ENCODE assay signal across 19 mouse cellular contexts in genomic region chr2:35859708-35860393, GRCm38 (mm10).
DNase-seq lines count a peak whose midpoint lies in the region; ATAC-seq and TF ChIP-seq lines count a peak whose summit lies in the region.
"Had no signal": no experiment of that assay in that cellular context is flagged by ENCODE, and none has a peak within 500 bp of the region (broad histone marks: within the 10 kb centered on the region; RNA-seq: fewer than 3 reads in every experiment).

No protein-coding gene starts in this region.

- no peaks in the 10 kb centered on the region for H3K36me3 ChIP-seq in heart, embryonic 13.5 days
- H3K36me3 ChIP-seq in midbrain, embryonic 13.5 days = no peaks in the 10 kb centered on the region
- H3K36me3 ChIP-seq in midbrain, embryonic 11.5 days (ENCODE audit: control insufficient read depth, insufficient read depth, low read length) = no peaks in the 10 kb centered on the region
- no peaks in the 10 kb centered on the region for H3K36me3 ChIP-seq in forebrain, embryonic 15.5 days
- no peaks in the 10 kb centered on the region for H3K36me3 ChIP-seq in midbrain, postnatal 0 days (ENCODE audit: insufficient read depth, low read length)
- H3K36me3 ChIP-seq: embryonic facial prominence, embryonic 12.5 days; kidney, embryonic 15.5 days had no signal

- H3K4me2 ChIP-seq in heart, embryonic 13.5 days = peak overlapping the region; percentile 14
- no peak overlapping the region for H3K4me2 ChIP-seq in midbrain, embryonic 13.5 days (replicated peaks)
- H3K4me2 ChIP-seq in midbrain, embryonic 11.5 days = no peak overlapping the region
- no peak overlapping the region for H3K4me2 ChIP-seq in forebrain, embryonic 15.5 days (replicated peaks)
- no peak overlapping the region for H3K4me2 ChIP-seq in midbrain, postnatal 0 days (ENCODE audit: low read depth, low read length, poor library complexity, severe bottlenecking)
- H3K4me2 ChIP-seq: embryonic facial prominence, embryonic 12.5 days; kidney, embryonic 15.5 days had no signal

- H3K9ac ChIP-seq in heart, embryonic 13.5 days = no peak overlapping the region; the same call in 1 of the 2 replicates
- H3K9ac ChIP-seq in midbrain, embryonic 13.5 days (replicated peaks) = no peak overlapping the region
- no peak overlapping the region for H3K9ac ChIP-seq in midbrain, embryonic 11.5 days (ENCODE audit: low read length)
- H3K9ac ChIP-seq in forebrain, embryonic 15.5 days (replicated peaks) = no peak overlapping the region
- H3K9ac ChIP-seq in midbrain, postnatal 0 days (replicated peaks; ENCODE audit: low read length, poor library complexity, severe bottlenecking) = no peak overlapping the region
- H3K9ac ChIP-seq: kidney, embryonic 15.5 days had no signal

- H3K9me3 ChIP-seq in heart, embryonic 13.5 days = no peaks in the 10 kb centered on the region
- H3K9me3 ChIP-seq in midbrain, embryonic 13.5 days = no peaks in the 10 kb centered on the region
- no peaks in the 10 kb centered on the region for H3K9me3 ChIP-seq in midbrain, embryonic 11.5 days (ENCODE audit: control insufficient read depth, low read length)
- no peaks in the 10 kb centered on the region for H3K9me3 ChIP-seq in forebrain, embryonic 15.5 days
- H3K9me3 ChIP-seq in midbrain, postnatal 0 days (ENCODE audit: low read length) = no peaks in the 10 kb centered on the region
- H3K9me3 ChIP-seq: embryonic facial prominence, embryonic 12.5 days; kidney, embryonic 15.5 days had no signal

- H3K4me3 ChIP-seq in heart, embryonic 13.5 days = no peak overlapping the region
- H3K4me3 ChIP-seq in midbrain, embryonic 13.5 days (replicated peaks) = no peak overlapping the region
- H3K4me3 ChIP-seq in midbrain, embryonic 11.5 days (ENCODE audit: low read depth, low read length) = no peak overlapping the region
- no peak overlapping the region for H3K4me3 ChIP-seq in forebrain, embryonic 15.5 days
- H3K4me3 ChIP-seq in midbrain, postnatal 0 days (ENCODE audit: low read depth, low read length) = no peak overlapping the region
- H3K4me3 ChIP-seq: embryonic facial prominence, embryonic 12.5 days; heart, adult 2 months; kidney, embryonic 15.5 days; myocyte had no signal

- WGBS in heart, embryonic 13.5 days = 56% methylated on average over 7 of the region's 7 CpGs
- 78% methylated on average over 7 of the region's 7 CpGs for WGBS in midbrain, embryonic 13.5 days
- WGBS in midbrain, embryonic 11.5 days = 81% methylated on average over 7 of the region's 7 CpGs
- 39% methylated on average over 7 of the region's 7 CpGs for WGBS in forebrain, embryonic 15.5 days
- 59% methylated on average over 7 of the region's 7 CpGs for WGBS in midbrain, postnatal 0 days

- H3K27me3 ChIP-seq in heart, embryonic 13.5 days (replicated peaks) = peaks cover 13% of the 10 kb centered on the region
- H3K27me3 ChIP-seq in midbrain, embryonic 13.5 days = no peaks in the 10 kb centered on the region
- H3K27me3 ChIP-seq in midbrain, embryonic 11.5 days (ENCODE audit: control insufficient read depth, insufficient read depth, low read length) = no peaks in the 10 kb centered on the region
- H3K27me3 ChIP-seq in forebrain, embryonic 15.5 days = no peaks in the 10 kb centered on the region
- H3K27me3 ChIP-seq in midbrain, postnatal 0 days (ENCODE audit: insufficient read depth, low read length) = no peaks in the 10 kb centered on the region
- H3K27me3 ChIP-seq: embryonic facial prominence, embryonic 12.5 days; kidney, embryonic 15.5 days had no signal

- H3K4me1 ChIP-seq in heart, embryonic 13.5 days = peaks cover 35% of the 10 kb centered on the region
- H3K4me1 ChIP-seq in midbrain, embryonic 13.5 days (replicated peaks) = peaks cover 17% of the 10 kb centered on the region
- H3K4me1 ChIP-seq in midbrain, embryonic 11.5 days (ENCODE audit: control insufficient read depth, insufficient read depth, low read length) = no peaks in the 10 kb centered on the region
- H3K4me1 ChIP-seq in forebrain, embryonic 15.5 days = peaks cover 14% of the 10 kb centered on the region
- H3K4me1 ChIP-seq in midbrain, postnatal 0 days (ENCODE audit: insufficient read depth, low read length) = no peaks in the 10 kb centered on the region
- H3K4me1 ChIP-seq: embryonic facial prominence, embryonic 12.5 days; kidney, embryonic 15.5 days had no signal

- ATAC-seq in heart, embryonic 13.5 days (ENCODE audit: extremely low read depth, insufficient number of reproducible peaks, low FRiP score, low TSS enrichment) = no peak
- ATAC-seq in midbrain, embryonic 13.5 days = 0 out of 2 replicates have a peak, but pooled peaks have one; percentile 55
- ATAC-seq in midbrain, embryonic 11.5 days (ENCODE audit: low FRiP score) = no peak
- ATAC-seq in forebrain, embryonic 15.5 days (replicated peaks) = 0 out of 2 replicates have a peak, but pooled peaks have one; percentile 39
- ATAC-seq in midbrain, postnatal 0 days (ENCODE audit: low FRiP score) = peak; percentile 66; the same call in 1 of the 2 replicates
- ATAC-seq: inflammation-experienced regulatory T-cells, adult 6 months had no signal

- TF ChIP-seq CTCF in midbrain, postnatal 0 days (IDR thresholded peaks at IDR 0.05) = no peak

- peak overlapping the region; percentile 56; the same call in 1 of the 2 replicates for H3K27ac ChIP-seq in heart, embryonic 13.5 days (replicated peaks)
- H3K27ac ChIP-seq in midbrain, embryonic 13.5 days = no peak overlapping the region
- H3K27ac ChIP-seq in midbrain, embryonic 11.5 days (ENCODE audit: low read depth, low read length) = no peak overlapping the region
- H3K27ac ChIP-seq in forebrain, embryonic 15.5 days (replicated peaks) = peak overlapping the region; percentile 60
- peak overlapping the region; percentile 52 for H3K27ac ChIP-seq in midbrain, postnatal 0 days (ENCODE audit: low read depth, low read length)
- H3K27ac ChIP-seq: embryonic facial prominence, embryonic 12.5 days; heart, adult 2 months; kidney, embryonic 15.5 days had no signal

- DNase-seq in heart, postnatal 4 days = no peak
- no peak for DNase-seq in midbrain, embryonic 11.5 days (ENCODE audit: low spot score, missing footprints)
- no peak for DNase-seq in midbrain, postnatal 0 days (ENCODE audit: low spot score)
- DNase-seq in left cerebral cortex, adult 8-10 months (ENCODE audit: low spot score in 2 of 2) = no peak
- DNase-seq: B cell, adult 2 months; cerebellum, adult 11-12 months; heart, adult 2 months; layer of hippocampus, postnatal 36 days; left cerebral cortex, postnatal 4 days; lung, adult 18-20 months; right cerebral cortex, postnatal 25 days; thymus, postnatal 4 days had no signal

Comparison
In these comparisons a context has a peak if more than half of its experiments do, and no peak if none do; other contexts are left out.
1. ATAC-seq: peak in midbrain, embryonic 13.5 days (single experiment), forebrain, embryonic 15.5 days (single experiment) and midbrain, postnatal 0 days (single experiment); none in heart, embryonic 13.5 days (single experiment) and midbrain, embryonic 11.5 days (single experiment).
2. H3K27ac ChIP-seq: peak in heart, embryonic 13.5 days (single experiment), forebrain, embryonic 15.5 days (single experiment) and midbrain, postnatal 0 days (single experiment); none in midbrain, embryonic 13.5 days (single experiment) and midbrain, embryonic 11.5 days (single experiment).